Mouse (Mus musculus): ENCODE measurements around the gene Stom.

Gene Stom

GRCm38 (mm10) chr2:35336388-35337280 lies at the start of gene Stom:
Stom (minus strand) TSS chr2:35336976.
- DNase-seq (ENCODE audit: low read depth, low spot score) = peak; percentile 96

GRCm38 (mm10) chr2:35385441-35385871 lies 48.7 kb upstream of the Stom start:
- no peak for DNase-seq (ENCODE audit: low read depth, low spot score)

GRCm38 (mm10) chr2:35379306-35379705 lies 42.5 kb upstream of the Stom start:
- no peak for DNase-seq (ENCODE audit: low read depth, low spot score)

- no peak for DNase-seq (ENCODE audit: low read depth, low spot score)
Measured at GRCm38 (mm10) chr2:35377600-35377999, 40.8 kb upstream of the Stom start.

- no peak for DNase-seq (ENCODE audit: low read depth, low spot score)
Measured at GRCm38 (mm10) chr2:35373003-35373402, 36.2 kb upstream of the Stom start.

- DNase-seq (ENCODE audit: low read depth, low spot score) = no peak
Measured at GRCm38 (mm10) chr2:35370686-35371085, 33.9 kb upstream of the Stom start.

DNA sequence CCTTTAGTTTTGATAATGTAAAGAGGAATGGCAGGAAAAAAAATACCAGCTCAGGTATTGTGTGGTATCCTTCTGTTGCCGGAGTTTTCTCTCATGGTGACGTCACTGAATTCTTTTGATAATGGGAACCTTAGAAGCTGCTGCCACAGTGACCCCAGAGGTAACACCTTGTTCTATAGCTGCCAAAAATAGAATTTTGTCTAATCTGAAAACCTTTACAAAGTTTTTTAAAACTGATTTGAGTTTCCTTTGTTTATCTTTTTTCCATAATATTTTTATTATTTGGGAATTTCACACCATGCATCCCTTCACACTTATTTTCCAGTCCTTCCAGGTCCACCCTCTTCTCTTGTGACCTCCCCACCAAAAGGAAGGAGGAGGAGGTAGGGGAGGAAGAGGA lies 30.9 kb upstream of the Stom start, which contains the start of gene 4930568D16Rik:
Gene 4930568D16Rik, minus strand, starts transcription at position 101 of the 400 bp plus-strand sequence.
- no peak for DNase-seq (ENCODE audit: low read depth, low spot score)

GRCm38 (mm10) chr2:35349184-35349583 lies 12.4 kb upstream of the Stom start:
- no peak for DNase-seq (ENCODE audit: low read depth, low spot score)

DNA sequence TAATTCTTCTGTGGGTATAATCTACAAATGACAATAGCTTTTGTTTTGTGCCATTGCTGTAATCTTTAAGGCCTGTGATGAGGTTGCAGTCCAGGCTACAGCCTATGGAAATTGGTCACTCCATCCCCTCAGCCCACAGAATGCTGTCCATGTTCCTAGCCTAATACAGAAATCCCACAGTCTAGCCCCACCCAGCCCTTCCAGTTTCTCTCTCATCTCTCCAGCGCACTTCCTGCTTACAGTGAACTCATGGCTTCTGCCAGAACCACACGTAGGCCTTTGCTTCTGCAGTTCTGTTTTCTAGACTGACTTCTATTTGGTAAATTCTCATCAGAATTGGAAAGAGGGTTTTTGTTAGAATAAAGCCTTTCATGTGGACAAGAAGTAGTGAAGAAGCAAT lies 9.2 kb upstream of the Stom start:
- no peak for DNase-seq (ENCODE audit: low read depth, low spot score)

DNA sequence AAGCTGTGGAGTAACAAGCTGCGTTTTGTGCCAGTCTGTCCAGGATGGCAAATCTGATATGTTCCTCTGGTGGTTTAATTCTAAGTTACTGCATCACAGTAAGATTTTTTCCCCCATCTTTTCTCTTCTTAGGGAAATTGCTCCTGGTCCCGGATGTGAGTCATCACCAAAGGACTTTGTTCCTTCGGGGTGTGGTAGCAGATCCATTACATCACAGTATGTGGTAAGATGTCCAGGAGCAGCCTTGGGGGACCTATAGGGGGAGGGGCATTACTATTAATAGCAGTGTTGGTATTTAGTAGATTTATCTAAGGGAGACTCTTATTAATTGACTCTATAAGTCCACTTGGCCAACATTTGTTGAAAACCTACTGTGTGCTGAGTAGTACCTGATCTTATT lies 5.8 kb upstream of the Stom start:
- no peak for DNase-seq (ENCODE audit: low read depth, low spot score)

DNA sequence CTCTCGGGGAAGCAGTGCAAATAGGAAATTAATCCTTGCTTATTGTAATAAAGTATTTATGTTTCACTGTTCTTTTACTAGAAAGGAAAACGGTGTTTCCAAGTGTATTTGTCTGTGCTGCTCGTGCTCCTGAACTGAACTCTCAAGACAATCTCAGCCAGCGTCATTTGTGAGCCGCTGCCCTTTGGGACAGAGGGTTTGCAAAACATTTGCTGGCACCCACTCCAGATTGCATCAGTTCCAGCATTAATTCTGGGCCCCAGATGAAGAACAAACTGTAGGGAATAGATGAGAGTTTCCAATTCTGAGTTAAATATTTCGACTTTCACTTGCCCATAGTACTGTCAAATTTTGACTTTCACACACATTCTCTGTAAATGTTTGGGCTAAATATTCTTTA lies 1.9 kb upstream of the Stom start:
- no peak for DNase-seq (ENCODE audit: low read depth, low spot score)

GRCm38 (mm10) chr2:35338036-35338435 lies 1.3 kb upstream of the Stom start:
- DNase-seq (ENCODE audit: low read depth, low spot score) = no peak

- DNase-seq (ENCODE audit: low read depth, low spot score) = no peak
Measured at GRCm38 (mm10) chr2:35337419-35337818, 643 bp upstream of the Stom start.

GRCm38 (mm10) chr2:35335620-35336019 lies 1.2 kb downstream of the Stom start:
- DNase-seq (ENCODE audit: low read depth, low spot score) = no peak

- no peak for DNase-seq (ENCODE audit: low read depth, low spot score)
Measured at GRCm38 (mm10) chr2:35333670-35334069, 3.1 kb downstream of the Stom start.

GRCm38 (mm10) chr2:35331205-35331604 lies 5.6 kb downstream of the Stom start:
- DNase-seq (ENCODE audit: low read depth, low spot score) = no peak

DNA sequence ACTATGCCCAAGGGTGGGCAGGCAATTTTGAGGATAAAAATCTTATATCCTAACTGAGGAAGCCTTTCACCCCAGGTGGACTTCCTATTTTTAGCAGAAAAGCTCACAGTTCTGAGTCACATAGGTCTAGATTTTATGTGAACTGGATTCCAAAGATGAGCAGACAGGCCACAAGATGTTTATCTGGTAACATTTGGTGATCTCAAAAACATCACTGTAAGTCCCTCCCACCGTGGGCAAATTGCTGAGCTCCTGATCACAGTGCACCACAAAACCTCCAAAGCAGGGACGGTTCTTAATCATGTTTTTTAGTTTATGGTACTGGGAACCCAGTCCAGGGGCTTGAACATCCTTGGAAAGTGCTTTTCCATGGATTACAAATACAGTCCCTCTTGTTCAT lies 7.7 kb downstream of the Stom start:
- no peak for DNase-seq (ENCODE audit: low read depth, low spot score)

DNA sequence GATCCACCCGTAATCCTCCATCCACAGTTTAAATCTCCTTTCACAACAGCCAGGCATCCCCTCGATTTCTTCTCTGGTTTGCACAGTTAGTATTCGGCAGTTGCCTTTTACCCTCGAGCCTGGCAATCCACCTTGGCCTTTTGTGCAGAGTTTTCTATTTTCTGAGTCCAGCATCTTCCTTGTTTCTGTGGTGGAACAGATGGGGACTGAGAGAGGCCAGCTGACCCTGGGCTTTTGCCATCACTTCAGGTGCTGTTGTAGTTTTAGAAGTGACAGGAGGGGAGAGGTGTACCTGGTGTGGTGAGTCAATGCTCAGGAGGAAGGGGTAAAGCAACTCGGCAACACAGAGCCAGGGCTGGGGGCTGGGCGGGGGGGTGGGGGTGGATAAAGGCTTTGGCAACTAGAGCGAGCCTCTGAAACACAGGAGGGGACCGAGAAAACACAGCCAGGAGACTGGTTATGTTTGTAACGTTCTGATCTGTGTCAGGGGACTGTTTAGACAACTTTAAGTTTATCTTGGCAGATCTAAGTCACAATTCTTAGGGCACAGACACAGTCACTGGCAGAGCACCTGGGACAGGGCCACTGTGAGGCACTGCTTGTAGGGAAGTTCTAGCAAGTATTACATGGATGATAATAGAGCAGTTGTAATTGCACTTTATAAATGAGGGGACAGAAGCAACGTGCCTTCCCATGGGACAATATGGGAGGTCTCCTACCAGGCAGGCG lies 8.5 kb downstream of the Stom start:
- DNase-seq (ENCODE audit: low read depth, low spot score) = no peak

DNA sequence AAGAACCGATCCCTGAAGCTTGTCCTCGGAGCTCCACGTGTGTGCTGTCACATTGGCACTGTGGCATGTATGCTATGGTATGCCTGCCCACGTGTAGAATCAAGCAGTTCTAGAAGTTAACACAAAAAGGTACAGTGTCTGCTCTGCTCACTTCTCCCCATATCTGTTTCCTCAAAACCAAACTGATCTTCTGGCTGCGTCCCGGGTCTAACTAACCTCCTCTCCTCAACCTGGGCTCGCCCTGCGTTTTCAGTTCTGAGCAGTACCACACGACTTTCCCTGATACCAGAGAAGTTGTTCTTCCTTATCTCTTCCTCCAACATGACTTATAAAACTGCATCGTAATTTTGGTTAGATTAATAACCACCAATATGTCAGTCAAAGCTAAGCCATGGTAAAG lies 9.2 kb downstream of the Stom start:
- no peak for DNase-seq (ENCODE audit: low read depth, low spot score)

DNA sequence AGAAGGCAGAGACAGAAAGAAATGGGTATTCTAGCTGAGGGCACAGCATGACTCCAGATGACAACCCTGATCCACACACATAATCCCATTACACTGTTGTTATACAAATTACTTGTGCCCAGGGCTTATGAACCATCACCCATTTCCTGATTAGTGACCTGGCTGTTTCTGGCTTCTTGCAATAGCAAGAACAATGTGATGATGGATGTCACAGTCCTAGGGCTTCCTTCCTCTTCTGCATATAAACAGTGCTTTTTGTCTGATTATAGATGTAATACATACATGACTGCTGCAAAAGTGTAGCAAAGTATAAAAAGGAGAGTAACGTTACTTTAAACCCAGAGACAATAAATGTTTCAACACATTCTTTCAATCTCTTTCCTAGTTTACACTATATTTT lies 9.8 kb downstream of the Stom start:
- no peak for DNase-seq (ENCODE audit: low read depth, low spot score)

GRCm38 (mm10) chr2:35325930-35326329 lies 10.8 kb downstream of the Stom start:
- no peak for DNase-seq (ENCODE audit: low read depth, low spot score)

- no peak for DNase-seq (ENCODE audit: low read depth, low spot score)
Measured at GRCm38 (mm10) chr2:35322404-35323164, 14.2 kb downstream of the Stom start.

Measured in WW6 (cell line).